Mouse (Mus musculus) ES-Bruce4 (cell line): ENCODE measurements around the gene Ptgis.

Experiments used
- CTCF ChIP-seq: IDR thresholded peaks from one replicate; pipeline ENCODE4 v1.8.1; 2011; ENCODE audit warnings: low read depth, low read length
- EP300 ChIP-seq: IDR thresholded peaks from 2 replicates; pipeline ENCODE4 v1.6.1; 2011; ENCODE audit warnings: low read depth, low read length; ENCODE audit not compliant: insufficient read depth
- POLR2A ChIP-seq: IDR thresholded peaks from one replicate; pipeline ENCODE4 v1.8.1; 2011; ENCODE audit warnings: low read length; ENCODE audit not compliant: insufficient read depth

GRCm38 (mm10) chr2:167201463-167202291, 38.7 kb downstream of the Ptgis start:
- no peak for TF ChIP-seq POLR2A
- no peak for TF ChIP-seq CTCF
- TF ChIP-seq EP300: no peak
